Mouse (Mus musculus) left cerebral cortex, adult 2 months (tissue): Measurements from ENCODE around the gene Plekhh2. TPM values are rescaled to one million over a fixed set of nuclear protein-coding genes. Genes with fewer than 3 reads are reported as not detected.
A peak's percentile ranks its signal among the peaks of the same experiment; 100 is the strongest.

Experiments
- DNase-seq, 2 experiments: peaks; one replicate each; pipeline ENCODE4 v3.0.0; 2021 to 2022; ENCODE audit warnings: low spot score in 2 of 2, mixed read lengths in 1 of 2; ENCODE audit errors: extremely low spot score in 1 of 2
- H3K27ac ChIP-seq: fragments of 200-600 bp; 2 replicates; pipeline ENCODE4 v1.8.1; 2022
- H3K4me3 ChIP-seq: fragments of 200-600 bp; 2 replicates; pipeline ENCODE4 v1.8.1; 2022
- CTCF ChIP-seq: fragments of 200-600 bp; IDR thresholded peaks from 2 replicates; pipeline ENCODE4 v1.8.1; 2022; ENCODE audit warnings: antibody characterized with exemption, mild to moderate bottlenecking, moderate library complexity
- intact Hi-C: fragments of 180-260 bp; cut with DNase I; formaldehyde crosslinking; loops from one replicate; pipeline ENCODE4 v1.15.1; 2025
- total RNA-seq, 2 experiments: library from RNA; stranded (reverse); gene quantifications; 2 replicates each; pipeline ENCODE4 v1.2.3; 2021

Plekhh2 gene
- total RNA-seq, 2 experiments from 2014 or later, result 7.3 to 7.9 TPM

DNA sequence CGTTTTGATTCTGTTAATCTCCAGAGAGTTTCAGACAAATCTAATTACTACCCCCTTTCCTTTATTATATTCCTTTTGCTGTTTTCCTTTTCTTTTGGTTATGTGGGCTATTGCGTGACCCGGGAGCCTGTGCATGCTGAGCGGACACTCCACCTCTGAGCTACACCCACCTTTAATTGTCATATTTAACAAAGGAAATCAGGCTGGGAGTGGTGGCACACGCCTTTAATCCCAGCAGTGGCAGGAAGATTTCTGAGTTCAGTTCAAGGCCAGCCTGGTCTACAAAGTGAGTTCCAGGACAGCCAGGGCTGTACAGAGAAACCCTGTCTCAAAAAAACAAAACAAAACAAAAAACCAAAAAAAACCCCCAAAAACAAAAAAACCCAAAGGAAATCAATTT lies 14.7 kb upstream of the Plekhh2 start:
- Histone ChIP-seq H3K27ac (no peak overlapping the region), H3K4me3 (no peak overlapping the region)
- TF ChIP-seq CTCF, result no peak
- DNase-seq, result no peak
- intact Hi-C loops, result no loop called here

GRCm38 (mm10) chr17:84497559-84497958 lies 14.1 kb upstream of the Plekhh2 start:
- no peak overlapping the region for H3K4me3 ChIP-seq
- intact Hi-C loops, result no loop called here
- no peak overlapping the region for H3K27ac ChIP-seq
- no peak for TF ChIP-seq CTCF
- no peak for DNase-seq

DNA sequence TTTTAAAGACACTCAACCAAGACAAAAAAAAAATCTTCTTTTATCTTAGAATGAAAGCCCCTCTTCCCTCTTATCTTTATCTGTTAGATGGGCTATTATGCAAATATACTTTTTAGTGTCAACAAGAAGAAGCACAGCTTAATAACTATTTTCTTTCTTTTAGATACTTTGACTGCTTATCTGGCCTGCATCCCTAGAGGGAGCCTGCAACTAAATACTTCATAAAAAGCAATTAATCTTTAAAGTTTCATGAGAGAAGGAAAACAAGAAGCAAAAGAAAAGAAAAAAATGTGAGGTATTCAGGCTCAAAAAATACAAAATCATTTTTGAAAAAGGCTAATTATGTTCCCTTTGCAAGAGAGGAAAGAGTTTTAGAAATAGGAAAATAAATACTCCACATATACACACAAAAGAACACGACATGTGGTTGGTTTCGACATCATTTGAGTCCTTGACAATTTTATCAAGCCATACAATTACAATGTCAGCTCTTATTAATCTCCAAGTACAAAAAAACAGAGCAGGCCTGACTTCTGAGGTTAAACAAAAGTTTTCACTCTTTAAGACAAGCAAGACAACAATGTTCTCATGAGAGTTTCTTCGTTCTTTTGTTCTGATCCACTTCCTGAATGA lies 13.6 kb upstream of the Plekhh2 start:
- no peak for DNase-seq
- H3K27ac ChIP-seq, result no peak overlapping the region
- peak; percentile 20; the same call in 1 of the 2 replicates for TF ChIP-seq CTCF
- intact Hi-C loops, result no loop called here
- H3K4me3 ChIP-seq, result no peak overlapping the region

GRCm38 (mm10) chr17:84498639-84499038 lies 13.1 kb upstream of the Plekhh2 start:
- H3K27ac ChIP-seq, result no peak overlapping the region
- no peak for TF ChIP-seq CTCF
- H3K4me3 ChIP-seq, result no peak overlapping the region
- no peak for DNase-seq
- intact Hi-C loops, result no loop called here

DNA sequence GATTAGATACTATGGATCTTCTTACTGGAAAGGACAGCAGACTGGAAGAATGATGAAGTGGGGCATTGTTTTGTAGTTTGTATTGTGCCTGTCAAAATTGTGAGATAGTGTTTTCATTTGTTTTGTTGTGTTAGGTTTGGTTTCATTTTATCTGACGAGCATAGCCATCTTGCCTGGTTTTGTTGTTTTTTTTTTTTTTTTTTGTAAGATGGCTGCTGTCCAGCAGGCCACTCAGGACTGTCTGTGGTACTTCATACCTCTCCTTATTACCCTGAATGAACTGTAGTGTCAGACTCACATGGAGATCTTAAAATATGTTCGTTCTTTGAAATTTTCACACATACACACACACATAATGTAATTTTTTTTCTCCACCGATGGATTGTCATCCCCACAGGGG lies 9.4 kb upstream of the Plekhh2 start:
- no peak for DNase-seq
- Histone ChIP-seq H3K27ac (no peak overlapping the region), H3K4me3 (no peak overlapping the region)
- TF ChIP-seq CTCF, result no peak
- intact Hi-C loops, result no loop called here

GRCm38 (mm10) chr17:84505922-84506321 lies 5.8 kb upstream of the Plekhh2 start:
- intact Hi-C loops, result no loop called here
- no peak overlapping the region for H3K4me3 ChIP-seq
- no peak overlapping the region for H3K27ac ChIP-seq
- no peak for TF ChIP-seq CTCF
- DNase-seq, result no peak

GRCm38 (mm10) chr17:84508736-84509135 lies 3.0 kb upstream of the Plekhh2 start:
- no peak for DNase-seq
- Histone ChIP-seq H3K27ac (no peak overlapping the region), H3K4me3 (no peak overlapping the region)
- TF ChIP-seq CTCF, result no peak
- intact Hi-C loops, result no loop called here

- Histone ChIP-seq H3K27ac (no peak overlapping the region), H3K4me3 (no peak overlapping the region)
- TF ChIP-seq CTCF, result no peak
- no peak for DNase-seq
- intact Hi-C loops, result no loop called here
Measured at GRCm38 (mm10) chr17:84509176-84509575, 2.5 kb upstream of the Plekhh2 start.

DNA sequence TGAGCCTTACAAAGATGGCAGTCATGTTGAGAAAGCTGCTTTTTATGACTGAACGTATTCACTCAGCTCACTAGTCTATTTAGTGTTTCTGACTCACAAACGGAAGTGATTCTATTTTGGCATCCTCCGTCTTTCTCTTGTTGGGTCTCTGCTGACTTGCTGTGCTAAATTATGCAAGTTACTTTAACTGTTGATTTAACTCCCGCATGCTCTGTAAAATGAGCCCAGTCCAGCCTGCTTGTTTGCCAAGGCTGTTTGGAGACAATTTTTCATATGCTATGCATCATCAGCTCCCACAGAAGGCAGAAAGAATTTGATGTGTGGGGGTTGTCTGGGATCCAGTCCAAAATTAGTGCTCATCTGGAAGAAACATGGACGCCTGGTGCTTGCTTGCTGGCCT lies 1.3 kb upstream of the Plekhh2 start:
- Histone ChIP-seq H3K27ac (no peak overlapping the region), H3K4me3 (no peak overlapping the region)
- peak; percentile 53 to 54 for DNase-seq
- no peak for TF ChIP-seq CTCF
- intact Hi-C loops, result loop anchor here (5.0 kb wide), 2 partner anchors 72 to 137 kb away; no protein-coding TSS in a partner anchor

DNA sequence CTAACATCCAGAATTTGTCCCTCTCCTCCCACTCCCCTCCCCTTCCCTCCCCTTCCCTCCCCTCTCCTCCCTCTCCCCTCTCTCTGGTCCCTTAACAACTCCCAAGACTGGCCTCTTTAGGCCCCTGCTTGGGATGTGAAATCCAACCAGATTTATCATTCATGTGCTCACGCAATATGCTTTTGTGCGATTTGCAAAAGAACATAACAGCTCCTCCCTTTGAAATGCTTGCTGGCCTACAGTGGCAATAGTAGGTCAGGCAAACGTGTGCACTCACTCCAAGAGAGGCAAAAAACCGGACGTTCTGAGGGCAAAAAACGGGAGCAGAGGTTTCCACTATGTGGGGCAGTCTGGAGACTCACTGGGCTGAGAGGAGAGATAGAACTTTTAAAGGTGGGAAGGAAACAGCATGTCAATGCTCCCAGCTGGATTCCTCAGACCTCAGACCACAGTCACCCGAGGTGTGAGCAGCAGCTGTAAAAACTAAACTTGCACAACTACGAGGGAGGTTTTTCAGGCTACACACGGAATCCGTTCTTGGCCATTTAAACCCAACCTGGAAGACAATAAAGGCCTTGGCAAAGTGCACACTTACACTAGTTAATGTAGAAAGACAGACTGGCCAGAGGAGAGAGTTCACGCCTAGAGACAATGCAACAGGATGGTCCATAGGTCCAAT lies 595 bp upstream of the Plekhh2 start:
- peak overlapping the region; percentile 87 for H3K4me3 ChIP-seq
- peak overlapping the region; percentile 76 for H3K27ac ChIP-seq
- no peak for TF ChIP-seq CTCF
- intact Hi-C loops, result loop anchor here (5.0 kb wide), 2 partner anchors 71 to 136 kb away; no protein-coding TSS in a partner anchor
- no peak for DNase-seq

- Histone ChIP-seq H3K4me3 (peak overlapping the region; percentile 87), H3K27ac (peak overlapping the region; percentile 76; the same call in 1 of the 2 replicates)
- no peak for TF ChIP-seq CTCF
- no peak for DNase-seq
- intact Hi-C loops, result loop anchor here (5.0 kb wide), 2 partner anchors 70 to 135 kb away; no protein-coding TSS in a partner anchor
Measured at GRCm38 (mm10) chr17:84512516-84513085, 906 bp downstream of the Plekhh2 start.

DNA sequence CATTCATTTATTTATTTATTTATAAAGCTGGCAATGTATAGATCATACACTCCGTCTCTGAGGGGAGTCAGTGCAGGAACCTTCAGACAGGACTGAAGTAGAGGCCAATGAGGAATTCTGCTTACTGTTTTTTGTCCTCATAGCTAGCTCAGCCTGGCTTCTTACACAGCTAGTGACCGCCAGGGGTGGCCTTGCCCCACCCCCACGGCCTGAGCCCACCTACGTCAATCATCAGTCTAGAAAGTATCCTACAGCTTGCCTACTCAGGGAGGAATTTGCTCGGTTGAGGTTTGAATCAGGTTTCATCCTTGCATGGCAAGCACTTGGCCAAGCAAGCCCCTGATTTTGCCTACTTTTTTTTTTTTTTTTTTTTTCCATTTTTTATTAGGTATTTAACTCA lies 4.2 kb downstream of the Plekhh2 start:
- Histone ChIP-seq H3K27ac (no peak overlapping the region), H3K4me3 (no peak overlapping the region)
- TF ChIP-seq CTCF, result no peak
- intact Hi-C loops, result no loop called here
- DNase-seq, result no peak
